Mouse (Mus musculus) A20 (cell line): ENCODE results near the gene Rhbdl3.

Experiments used
- DNase-seq: peaks from one replicate; pipeline ENCODE4 v3.0.0-alpha.2; 2011; ENCODE audit warnings: low read depth, low spot score

The Rhbdl3 gene

DNA sequence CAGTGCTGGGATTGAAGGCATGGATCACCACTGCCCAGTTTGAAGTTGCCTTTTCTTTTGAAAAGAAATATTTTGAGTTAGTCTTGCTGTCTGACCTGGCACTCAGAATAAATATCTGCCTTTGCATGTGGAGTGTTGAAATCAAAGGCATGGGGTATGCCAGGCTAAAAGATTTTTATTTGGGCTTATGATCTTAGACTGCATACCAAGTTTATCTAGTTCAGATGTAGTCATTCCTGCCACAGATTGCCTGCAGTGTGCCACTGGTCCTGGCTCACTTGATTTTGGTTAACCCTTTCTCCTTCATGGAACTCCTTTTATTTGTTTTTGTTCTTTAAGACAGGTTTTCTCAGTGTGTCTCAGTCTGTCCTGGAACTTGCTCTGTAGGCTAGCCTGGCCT is 83.7 kb downstream of the Rhbdl3 start:
- DNase-seq: no peak

DNA sequence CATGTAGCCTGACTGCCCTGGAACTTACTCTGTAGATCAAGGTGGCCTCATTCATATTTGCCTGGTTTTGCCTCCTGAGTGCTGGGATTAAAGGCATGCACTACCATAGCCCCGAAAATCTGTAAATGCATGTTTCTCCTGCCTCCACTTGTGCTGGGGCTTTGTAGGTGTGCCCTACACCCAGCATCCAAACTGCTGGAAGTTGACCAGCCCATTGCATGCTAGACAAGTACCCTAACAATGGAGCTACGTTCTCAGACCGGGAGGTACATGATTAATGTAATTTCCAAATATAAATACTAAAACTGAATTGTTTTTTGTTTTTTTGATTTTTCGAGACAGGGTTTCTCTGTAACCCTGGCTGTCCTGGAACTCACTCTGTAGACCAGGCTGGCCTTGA is 84.3 kb downstream of the Rhbdl3 start:
- DNase-seq: no peak

DNA sequence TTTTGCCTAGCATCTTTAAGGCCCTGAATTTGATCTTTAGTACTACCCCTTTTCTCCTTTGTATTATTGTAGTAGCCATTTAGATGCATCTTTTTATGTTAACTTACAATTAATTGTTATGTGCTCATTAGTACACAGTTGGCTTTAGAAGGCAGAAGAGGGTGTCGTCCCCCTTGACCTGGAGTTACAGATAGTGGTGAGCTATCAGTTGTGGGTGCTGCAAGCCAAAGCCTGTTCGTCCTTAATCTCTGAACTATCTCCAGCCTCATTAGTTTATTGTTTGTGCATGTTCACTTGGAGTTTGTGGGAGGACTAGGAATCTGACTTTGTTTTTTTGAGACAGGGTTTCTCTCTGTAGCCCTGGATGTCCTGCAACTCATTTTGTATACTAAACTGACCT is 86.1 kb downstream of the Rhbdl3 start:
- DNase-seq: no peak

DNA sequence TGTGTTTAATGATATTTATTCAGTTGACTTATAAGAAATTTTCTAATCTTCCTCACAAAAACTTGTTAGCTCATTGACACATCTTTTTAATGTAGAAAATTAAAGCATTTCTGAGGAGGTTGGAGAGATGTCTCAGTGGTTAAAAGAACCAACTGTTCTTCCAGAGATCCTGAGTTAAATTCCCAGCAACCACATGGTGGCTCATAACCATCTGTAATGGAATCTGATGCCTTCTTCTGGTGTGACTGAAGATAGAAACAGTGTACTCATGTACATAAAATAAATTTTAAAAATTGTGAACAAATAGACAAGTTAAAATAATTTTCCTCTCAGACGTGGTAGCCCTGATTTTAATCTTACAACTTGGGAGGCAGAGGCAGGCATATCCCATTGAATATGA is 89.2 kb downstream of the Rhbdl3 start:
- no peak for DNase-seq

GRCm38 (mm10) chr11:80391407-80392120 is 90.9 kb downstream of the Rhbdl3 start:
- no peak for DNase-seq

- no peak for DNase-seq
Observed at GRCm38 (mm10) chr11:80395930-80396329, 95.2 kb downstream of the Rhbdl3 start.

- DNase-seq: no peak
Observed at GRCm38 (mm10) chr11:80396617-80397016, 95.9 kb downstream of the Rhbdl3 start.
